Mouse (Mus musculus): ENCODE results near the gene Pdia2. TPM values are rescaled to one million over a fixed set of nuclear protein-coding genes. Genes with fewer than 3 reads are reported as not detected.
"Not testable (repeated sequence)": the region's sequence is repeated elsewhere in the genome, so short reads cannot be mapped to it uniquely, and the experiment has no call there.

Gene Pdia2
- polyA plus RNA-seq, 1 experiment from 2014 or later: 0.39 TPM

GRCm38 (mm10) chr17:26192481-26193190 lies 6.3 kb downstream of the Pdia2 start:
- Histone ChIP-seq H3K27ac (no peak overlapping the region), H3K4me2 (no peak overlapping the region), H3K27me3 (no peaks in the 10 kb centered on the region), H3K9me3 (no peaks in the 10 kb centered on the region), H3K4me3 (no peak overlapping the region), H3K36me3 (peaks cover 82% of the 10 kb centered on the region), H3K4me1 (no peaks in the 10 kb centered on the region), H3K9ac (no peak overlapping the region)
- WGBS: 94% methylated on average over 15 of the region's 15 CpGs
- no peak for ATAC-seq (ENCODE audit: borderline replicate concordance, extremely low read depth, low FRiP score, low TSS enrichment)

GRCm38 (mm10) chr17:26191486-26191885 lies 7.4 kb downstream of the Pdia2 start:
- not testable (repeated sequence) for H3K4me2 ChIP-seq; H3K27me3 ChIP-seq; H3K9ac ChIP-seq; H3K27ac ChIP-seq; H3K9me3 ChIP-seq; H3K4me3 ChIP-seq; H3K4me1 ChIP-seq; ATAC-seq (ENCODE audit: borderline replicate concordance, extremely low read depth, low FRiP score, low TSS enrichment)
- H3K36me3 ChIP-seq: peaks cover 87% of the 10 kb centered on the region
- WGBS: 84% methylated on average over 7 of the region's 7 CpGs

GRCm38 (mm10) chr17:26188091-26188805 lies 10.6 kb downstream of the Pdia2 start:
- no peak for ATAC-seq (ENCODE audit: borderline replicate concordance, extremely low read depth, low FRiP score, low TSS enrichment)
- peaks cover 86% of the 10 kb centered on the region for H3K36me3 ChIP-seq
- H3K4me3 ChIP-seq: no peak overlapping the region
- H3K9ac ChIP-seq: no peak overlapping the region
- H3K9me3 ChIP-seq: no peaks in the 10 kb centered on the region
- H3K4me2 ChIP-seq: no peak overlapping the region
- H3K27me3 ChIP-seq: no peaks in the 10 kb centered on the region
- 95% methylated on average over 11 of the region's 11 CpGs for WGBS
- no peak overlapping the region for H3K27ac ChIP-seq
- H3K4me1 ChIP-seq: no peaks in the 10 kb centered on the region

GRCm38 (mm10) chr17:26187592-26187991 lies 11.3 kb downstream of the Pdia2 start:
- H3K9me3 ChIP-seq: no peaks in the 10 kb centered on the region
- H3K9ac ChIP-seq: no peak overlapping the region
- H3K4me3 ChIP-seq: no peak overlapping the region
- no peak overlapping the region for H3K4me2 ChIP-seq
- no peak overlapping the region for H3K27ac ChIP-seq
- 94% methylated on average over 5 of the region's 5 CpGs for WGBS
- H3K27me3 ChIP-seq: no peaks in the 10 kb centered on the region
- H3K4me1 ChIP-seq: no peaks in the 10 kb centered on the region
- no peak for ATAC-seq (ENCODE audit: borderline replicate concordance, extremely low read depth, low FRiP score, low TSS enrichment)
- H3K36me3 ChIP-seq: peaks cover 86% of the 10 kb centered on the region

GRCm38 (mm10) chr17:26181179-26181578 lies 17.7 kb downstream of the Pdia2 start:
- no peak overlapping the region for H3K4me2 ChIP-seq
- no peak overlapping the region for H3K27ac ChIP-seq
- 89% methylated on average over 3 of the region's 3 CpGs for WGBS
- H3K4me3 ChIP-seq: no peak overlapping the region
- H3K27me3 ChIP-seq: no peaks in the 10 kb centered on the region
- no peaks in the 10 kb centered on the region for H3K9me3 ChIP-seq
- ATAC-seq (ENCODE audit: borderline replicate concordance, extremely low read depth, low FRiP score, low TSS enrichment): no peak
- no peak overlapping the region for H3K9ac ChIP-seq
- H3K4me1 ChIP-seq: no peaks in the 10 kb centered on the region
- H3K36me3 ChIP-seq: peaks cover 40% of the 10 kb centered on the region

GRCm38 (mm10) chr17:26178611-26179010 lies 20.3 kb downstream of the Pdia2 start:
- no peaks in the 10 kb centered on the region for H3K4me1 ChIP-seq
- H3K27me3 ChIP-seq: no peaks in the 10 kb centered on the region
- H3K36me3 ChIP-seq: peaks cover 31% of the 10 kb centered on the region
- no peak overlapping the region for H3K27ac ChIP-seq
- no peak overlapping the region for H3K4me2 ChIP-seq
- no peak overlapping the region for H3K9ac ChIP-seq
- no peak overlapping the region for H3K4me3 ChIP-seq
- no peaks in the 10 kb centered on the region for H3K9me3 ChIP-seq
- no peak for ATAC-seq (ENCODE audit: borderline replicate concordance, extremely low read depth, low FRiP score, low TSS enrichment)

- WGBS: 85% methylated on average over 2 of the region's 2 CpGs
- H3K4me3 ChIP-seq; H3K27me3 ChIP-seq; H3K9me3 ChIP-seq; ATAC-seq (ENCODE audit: borderline replicate concordance, extremely low read depth, low FRiP score, low TSS enrichment); H3K9ac ChIP-seq; H3K4me1 ChIP-seq; H3K27ac ChIP-seq; H3K4me2 ChIP-seq: not testable (repeated sequence)
- peaks cover 21% of the 10 kb centered on the region for H3K36me3 ChIP-seq
These were observed 23.6 kb downstream of the Pdia2 start for GRCm38 (mm10) chr17:26175248-26175647.

- H3K4me2 ChIP-seq: no peak overlapping the region
- H3K4me1 ChIP-seq: no peaks in the 10 kb centered on the region
- no peak overlapping the region for H3K9ac ChIP-seq
- ATAC-seq (ENCODE audit: borderline replicate concordance, extremely low read depth, low FRiP score, low TSS enrichment): no peak
- peaks cover 3% of the 10 kb centered on the region; the same call in 1 of the 2 replicates for H3K36me3 ChIP-seq
- 62% methylated on average over 2 of the region's 2 CpGs for WGBS
- no peak overlapping the region for H3K27ac ChIP-seq
- no peak overlapping the region for H3K4me3 ChIP-seq
- H3K27me3 ChIP-seq: no peaks in the 10 kb centered on the region
- H3K9me3 ChIP-seq: no peaks in the 10 kb centered on the region
These were observed 30.8 kb downstream of the Pdia2 start for GRCm38 (mm10) chr17:26168039-26168438.

- 73% methylated on average over 1 of the region's 1 CpGs for WGBS
- no peak for ATAC-seq (ENCODE audit: borderline replicate concordance, extremely low read depth, low FRiP score, low TSS enrichment)
- no peaks in the 10 kb centered on the region for H3K27me3 ChIP-seq
- no peak overlapping the region for H3K9ac ChIP-seq
- peaks cover 3% of the 10 kb centered on the region; the same call in 1 of the 2 replicates for H3K36me3 ChIP-seq
- no peaks in the 10 kb centered on the region for H3K4me1 ChIP-seq
- H3K27ac ChIP-seq: no peak overlapping the region
- no peak overlapping the region for H3K4me2 ChIP-seq
- H3K4me3 ChIP-seq: no peak overlapping the region
- H3K9me3 ChIP-seq: no peaks in the 10 kb centered on the region
These were observed 36.2 kb downstream of the Pdia2 start for GRCm38 (mm10) chr17:26162736-26163135.

- ATAC-seq (ENCODE audit: borderline replicate concordance, extremely low read depth, low FRiP score, low TSS enrichment): no peak
- peaks cover 59% of the 10 kb centered on the region for H3K36me3 ChIP-seq
These were observed 46.8 kb downstream of the Pdia2 start for GRCm38 (mm10) chr17:26151886-26152630.

GRCm38 (mm10) chr17:26149056-26149455 lies 49.8 kb downstream of the Pdia2 start:
- no peak for ATAC-seq (ENCODE audit: borderline replicate concordance, extremely low read depth, low FRiP score, low TSS enrichment)
- H3K4me2 ChIP-seq: no peak overlapping the region
- H3K36me3 ChIP-seq: peaks cover 61% of the 10 kb centered on the region
- no peak overlapping the region for H3K9ac ChIP-seq
- WGBS: 73% methylated on average over 2 of the region's 2 CpGs
- H3K27ac ChIP-seq: no peak overlapping the region
- no peaks in the 10 kb centered on the region for H3K4me1 ChIP-seq
- no peaks in the 10 kb centered on the region for H3K27me3 ChIP-seq
- H3K4me3 ChIP-seq: no peak overlapping the region
- no peaks in the 10 kb centered on the region for H3K9me3 ChIP-seq

More at GRCm38 (mm10) chr17:26151886-26152630, 46.8 kb downstream of the Pdia2 start:
- no peaks in the 10 kb centered on the region for H3K27me3 ChIP-seq
- H3K27ac ChIP-seq: no peak overlapping the region
- H3K4me3 ChIP-seq: no peak overlapping the region
- H3K4me1 ChIP-seq: no peaks in the 10 kb centered on the region
- no peaks in the 10 kb centered on the region for H3K9me3 ChIP-seq
- H3K9ac ChIP-seq: no peak overlapping the region
- 95% methylated on average over 2 of the region's 2 CpGs for WGBS
- no peak overlapping the region for H3K4me2 ChIP-seq
